Mouse (Mus musculus): Measurements from ENCODE around the gene Enc1. TPM values are rescaled to one million over a fixed set of nuclear protein-coding genes. Genes with fewer than 3 reads are reported as not detected.

The Enc1 gene
- polyA plus RNA-seq, 1 experiment from 2014 or later, result 1.7 TPM

DNA sequence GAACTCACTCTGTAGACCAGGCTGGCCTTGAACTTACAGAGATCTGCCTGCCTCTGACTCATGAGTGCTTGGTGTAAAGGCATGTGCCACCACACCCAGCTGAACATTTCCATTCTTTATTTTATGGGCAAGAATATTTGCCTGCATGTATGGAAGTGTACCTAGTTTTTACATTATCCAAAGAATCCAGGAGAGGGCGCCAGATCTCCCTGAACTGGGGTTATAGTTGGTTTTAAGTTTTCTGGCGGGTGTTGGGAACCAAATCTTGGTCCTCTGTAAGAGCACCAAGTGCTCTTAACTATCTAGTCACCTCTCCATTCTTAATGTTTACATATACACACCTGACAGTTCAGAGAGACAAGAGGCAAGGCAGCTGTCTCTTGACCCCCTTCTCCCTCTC is 7.8 kb upstream of the Enc1 start:
- Histone ChIP-seq H3K9ac (replicated peaks) (no peak overlapping the region), H3K27ac (ENCODE audit: low read depth) (no peak overlapping the region), H3K4me2 (ENCODE audit: low read depth, low read length) (no peak overlapping the region), H3K4me1 (ENCODE audit: insufficient read depth) (no peaks in the 10 kb centered on the region), H3K36me3 (replicated peaks; ENCODE audit: insufficient read depth, low read length) (no peaks in the 10 kb centered on the region), H3K4me3 (ENCODE audit: low read depth, low read length) (no peak overlapping the region), H3K9me3 (ENCODE audit: low read length) (no peaks in the 10 kb centered on the region), H3K27me3 (ENCODE audit: insufficient read depth, low read length) (no peaks in the 10 kb centered on the region)
- ATAC-seq (no peak), DNase-seq (no peak)
- no peak for TF ChIP-seq EP300 (IDR thresholded peaks at IDR 0.05; ENCODE audit: low read depth)
- TF ChIP-seq CTCF (IDR thresholded peaks at IDR 0.05; ENCODE audit: low read depth), result peak; percentile 30; the same call in 1 of the 2 replicates
- 74% methylated on average over 2 of the region's 2 CpGs for WGBS (ENCODE audit: insufficient replicate concordance)

DNA sequence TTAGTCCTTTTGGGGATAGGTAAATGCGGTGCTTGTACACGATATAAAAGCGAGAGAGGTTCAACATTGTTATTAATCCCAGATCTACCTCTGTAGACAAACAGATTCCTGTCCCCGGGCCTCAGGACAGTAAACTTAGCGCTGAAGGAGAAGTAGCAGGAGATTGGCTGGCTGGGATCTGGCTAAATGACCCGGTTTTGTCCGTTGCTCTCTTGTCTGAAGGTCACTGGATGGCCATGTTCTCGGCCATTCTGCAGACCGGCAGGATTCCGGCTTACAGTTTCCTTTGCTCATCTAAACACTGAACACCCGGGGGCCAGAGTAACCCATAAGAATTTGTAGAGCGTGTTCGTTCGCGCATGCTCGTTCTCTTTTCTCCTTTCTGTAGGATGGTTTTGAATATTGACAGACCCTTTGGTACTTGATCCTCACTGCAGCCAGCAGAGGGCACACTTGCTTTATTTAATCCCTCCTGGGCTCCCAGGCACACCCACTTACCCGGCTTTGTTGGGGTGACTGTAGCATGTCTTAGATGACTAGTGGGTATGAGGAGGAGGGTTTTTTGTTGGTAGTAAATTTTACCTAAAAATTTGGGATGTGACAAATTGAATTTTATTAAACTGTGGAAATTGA is 6.0 kb upstream of the Enc1 start:
- DNase-seq, result peak; percentile 86
- no peak for TF ChIP-seq EP300 (IDR thresholded peaks at IDR 0.05; ENCODE audit: low read depth)
- peak; percentile 81 for TF ChIP-seq CTCF (IDR thresholded peaks at IDR 0.05; ENCODE audit: low read depth)
- Histone ChIP-seq H3K4me2 (ENCODE audit: low read depth, low read length) (peak overlapping the region; percentile 60), H3K27ac (ENCODE audit: low read depth) (no peak overlapping the region), H3K9ac (replicated peaks) (no peak overlapping the region), H3K36me3 (replicated peaks; ENCODE audit: insufficient read depth, low read length) (no peaks in the 10 kb centered on the region), H3K9me3 (ENCODE audit: low read length) (no peaks in the 10 kb centered on the region), H3K4me3 (ENCODE audit: low read depth, low read length) (no peak overlapping the region), H3K4me1 (ENCODE audit: insufficient read depth) (peaks cover 6% of the 10 kb centered on the region; the same call in 1 of the 2 replicates), H3K27me3 (ENCODE audit: insufficient read depth, low read length) (no peaks in the 10 kb centered on the region)
- 16% methylated on average over 17 of the region's 17 CpGs for WGBS (ENCODE audit: insufficient replicate concordance)
- ATAC-seq, result peak; percentile 67

DNA sequence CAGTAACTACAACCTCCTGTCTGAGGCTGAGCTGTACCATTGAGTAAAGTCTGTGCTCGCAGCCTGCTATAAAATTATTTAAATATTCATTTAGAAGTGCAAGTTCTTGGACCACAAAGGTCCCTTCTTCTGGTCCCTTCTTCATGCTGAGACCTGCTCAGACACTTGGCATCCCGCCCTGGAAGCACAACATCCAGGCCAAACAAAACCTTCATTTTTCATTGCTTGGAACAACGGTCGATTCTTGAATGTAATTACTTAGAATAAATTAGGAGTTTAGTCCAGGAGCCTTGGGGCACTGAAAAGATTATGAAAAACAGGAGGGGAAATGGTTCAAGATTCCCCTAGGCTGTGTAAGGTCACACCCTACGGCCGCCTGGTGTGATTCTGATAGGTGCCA is 5.0 kb upstream of the Enc1 start:
- H3K4me2 ChIP-seq (ENCODE audit: low read depth, low read length), result no peak overlapping the region
- H3K4me1 ChIP-seq (ENCODE audit: insufficient read depth), result peaks cover 10% of the 10 kb centered on the region
- ATAC-seq (no peak), DNase-seq (no peak)
- no peaks in the 10 kb centered on the region for H3K36me3 ChIP-seq (replicated peaks; ENCODE audit: insufficient read depth, low read length)
- no peak overlapping the region for H3K9ac ChIP-seq (replicated peaks)
- no peaks in the 10 kb centered on the region for H3K27me3 ChIP-seq (ENCODE audit: insufficient read depth, low read length)
- H3K4me3 ChIP-seq (ENCODE audit: low read depth, low read length), result no peak overlapping the region
- TF ChIP-seq EP300 (IDR thresholded peaks at IDR 0.05; ENCODE audit: low read depth) (no peak), CTCF (IDR thresholded peaks at IDR 0.05; ENCODE audit: low read depth) (no peak)
- no peak overlapping the region for H3K27ac ChIP-seq (ENCODE audit: low read depth)
- 79% methylated on average over 6 of the region's 6 CpGs for WGBS (ENCODE audit: insufficient replicate concordance)
- H3K9me3 ChIP-seq (ENCODE audit: low read length), result no peaks in the 10 kb centered on the region

DNA sequence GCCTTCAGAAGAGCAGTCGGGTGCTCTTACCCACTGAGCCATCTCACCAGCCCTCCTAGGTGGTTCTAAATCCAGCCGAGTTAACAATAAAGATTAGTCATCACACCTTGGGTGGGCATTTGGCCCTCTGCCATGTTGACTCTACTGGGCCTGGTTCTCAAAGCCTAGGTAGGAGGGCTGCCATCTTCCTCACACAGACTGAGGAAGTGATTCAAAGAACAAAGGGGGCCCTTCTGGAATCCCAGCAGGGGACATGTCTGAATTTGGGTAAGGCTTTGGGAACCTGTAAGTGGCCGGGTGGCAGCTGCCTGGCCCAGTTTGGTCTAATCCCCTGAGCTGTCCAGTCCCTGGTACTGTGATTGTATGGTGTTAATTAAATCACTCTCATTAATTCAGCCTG is 3.2 kb upstream of the Enc1 start:
- TF ChIP-seq EP300 (IDR thresholded peaks at IDR 0.05; ENCODE audit: low read depth) (no peak), CTCF (IDR thresholded peaks at IDR 0.05; ENCODE audit: low read depth) (no peak)
- no peak for DNase-seq
- H3K27me3 ChIP-seq (ENCODE audit: insufficient read depth, low read length), result no peaks in the 10 kb centered on the region
- 66% methylated on average over 3 of the region's 3 CpGs for WGBS (ENCODE audit: insufficient replicate concordance)
- H3K27ac ChIP-seq (ENCODE audit: low read depth), result no peak overlapping the region
- H3K36me3 ChIP-seq (replicated peaks; ENCODE audit: insufficient read depth, low read length), result no peaks in the 10 kb centered on the region
- no peak overlapping the region for H3K9ac ChIP-seq (replicated peaks)
- H3K9me3 ChIP-seq (ENCODE audit: low read length), result no peaks in the 10 kb centered on the region
- no peak for ATAC-seq
- H3K4me1 ChIP-seq (ENCODE audit: insufficient read depth), result peaks cover 10% of the 10 kb centered on the region
- H3K4me3 ChIP-seq (ENCODE audit: low read depth, low read length), result no peak overlapping the region
- H3K4me2 ChIP-seq (ENCODE audit: low read depth, low read length), result no peak overlapping the region

DNA sequence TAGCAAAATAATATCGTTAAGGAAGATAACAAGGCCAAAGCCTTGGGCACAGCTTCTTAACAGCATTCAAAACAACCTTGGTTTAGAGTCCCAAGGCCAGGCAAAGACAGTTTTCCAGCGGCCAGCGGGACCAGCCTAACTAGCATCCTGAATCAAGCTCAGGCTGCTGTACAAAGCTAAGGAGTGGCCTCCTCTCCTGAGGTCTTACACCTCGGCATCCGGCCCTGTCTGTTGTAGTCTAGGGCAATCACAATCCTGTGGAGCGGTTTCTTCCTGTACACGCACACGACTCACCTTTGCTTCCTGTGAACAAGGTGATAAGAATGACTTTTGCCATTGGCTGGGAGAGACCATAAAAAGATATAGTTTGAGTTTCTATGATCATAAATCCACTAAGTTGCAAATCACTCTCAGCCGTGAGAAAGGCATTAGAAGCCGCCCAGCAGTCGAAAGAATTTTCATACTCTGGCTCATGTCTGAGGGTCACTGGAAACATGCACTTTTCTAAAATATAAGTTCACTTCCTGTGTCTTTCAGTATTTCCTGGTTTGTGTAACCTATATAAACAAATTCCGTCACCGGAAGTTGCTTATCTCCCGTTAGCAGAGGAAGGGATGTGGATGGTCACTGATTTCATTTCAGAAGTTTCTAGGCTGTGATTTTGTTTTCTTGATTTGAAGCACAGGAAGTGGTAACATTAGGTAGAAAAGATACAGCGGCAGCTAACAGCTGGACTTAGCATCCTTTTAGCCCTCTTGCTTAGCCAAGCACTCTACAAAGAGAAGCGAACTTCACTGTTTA is 2.5 kb upstream of the Enc1 start:
- no peak overlapping the region for H3K9ac ChIP-seq (replicated peaks)
- 42% methylated on average over 16 of the region's 16 CpGs for WGBS (ENCODE audit: insufficient replicate concordance)
- peak overlapping the region; percentile 83; the same call in 1 of the 2 replicates for H3K4me2 ChIP-seq (ENCODE audit: low read depth, low read length)
- no peak for DNase-seq
- H3K36me3 ChIP-seq (replicated peaks; ENCODE audit: insufficient read depth, low read length), result no peaks in the 10 kb centered on the region
- no peak for TF ChIP-seq CTCF (IDR thresholded peaks at IDR 0.05; ENCODE audit: low read depth)
- peak; percentile 51 for TF ChIP-seq EP300 (IDR thresholded peaks at IDR 0.05; ENCODE audit: low read depth)
- peaks cover 14% of the 10 kb centered on the region for H3K4me1 ChIP-seq (ENCODE audit: insufficient read depth)
- H3K27me3 ChIP-seq (ENCODE audit: insufficient read depth, low read length), result no peaks in the 10 kb centered on the region
- no peak overlapping the region for H3K4me3 ChIP-seq (ENCODE audit: low read depth, low read length)
- no peaks in the 10 kb centered on the region for H3K9me3 ChIP-seq (ENCODE audit: low read length)
- 0 out of 2 replicates have a peak overlapping the region, but pooled peaks have one; percentile 52 for H3K27ac ChIP-seq (ENCODE audit: low read depth)
- ATAC-seq, result no peak

Data from liver, postnatal 0 days (tissue).